Mouse (Mus musculus): ENCODE measurements at regions not wholly inside any gene's neighbourhood (a gene's known extent, or its start where the extent isn't known, plus 50 kb on each side); places are given as distances from the start of the nearest gene placed in this dataset.

- TF ChIP-seq CTCF (IDR thresholded peaks at IDR 0.05; ENCODE audit: low read depth), result no peak
- Histone ChIP-seq H3K27me3 (ENCODE audit: insufficient read depth, low read length) (no peaks in the 10 kb centered on the region), H3K9ac (replicated peaks; ENCODE audit: low read length) (no peak overlapping the region), H3K36me3 (ENCODE audit: insufficient read depth, low read length) (no peaks in the 10 kb centered on the region), H3K9me3 (ENCODE audit: low read length) (no peaks in the 10 kb centered on the region), H3K4me3 (ENCODE audit: low read length) (no peak overlapping the region), H3K27ac (no peak overlapping the region), H3K4me1 (ENCODE audit: insufficient read depth, low read length) (no peaks in the 10 kb centered on the region), H3K4me2 (ENCODE audit: low read depth, low read length) (no peak overlapping the region)
- WGBS, result 71% methylated on average over 4 of the region's 4 CpGs
- ATAC-seq (no peak), DNase-seq (ENCODE audit: low spot score) (peak; percentile 7)
These were observed 356.1 kb downstream of the Slitrk1 start for GRCm38 (mm10) chr14:108557895-108558294.

DNA sequence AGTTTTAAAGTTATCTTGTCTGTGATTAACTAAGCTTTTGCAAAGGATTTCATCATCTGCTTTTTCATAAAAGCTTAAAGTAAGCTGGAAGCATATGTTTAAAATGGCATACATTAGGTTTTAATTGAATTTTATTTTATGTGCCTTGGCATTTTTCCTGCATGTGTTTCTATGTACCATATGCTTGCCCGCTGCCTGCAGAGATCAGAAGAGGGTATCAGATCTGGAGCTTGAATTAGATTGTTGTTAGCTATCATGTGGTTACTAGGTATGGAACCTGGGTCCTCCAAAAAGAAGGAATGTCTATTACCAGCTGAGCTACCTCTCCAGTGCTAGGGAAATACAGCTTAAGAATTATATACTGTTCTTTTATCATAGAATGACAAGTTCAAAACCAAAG, 358.4 kb downstream of the Slitrk1 start:
- 73% methylated on average over 1 of the region's 1 CpGs for WGBS
- DNase-seq (ENCODE audit: low spot score) (no peak), ATAC-seq (no peak)
- Histone ChIP-seq H3K4me2 (ENCODE audit: low read depth, low read length) (no peak overlapping the region), H3K27me3 (ENCODE audit: insufficient read depth, low read length) (no peaks in the 10 kb centered on the region), H3K9ac (replicated peaks; ENCODE audit: low read length) (no peak overlapping the region), H3K4me3 (ENCODE audit: low read length) (no peak overlapping the region), H3K4me1 (ENCODE audit: insufficient read depth, low read length) (no peaks in the 10 kb centered on the region), H3K36me3 (ENCODE audit: insufficient read depth, low read length) (no peaks in the 10 kb centered on the region), H3K27ac (no peak overlapping the region), H3K9me3 (ENCODE audit: low read length) (no peaks in the 10 kb centered on the region)
- no peak for TF ChIP-seq CTCF (IDR thresholded peaks at IDR 0.05; ENCODE audit: low read depth)

- H3K9ac ChIP-seq (replicated peaks; ENCODE audit: low read length), result no peak overlapping the region
- WGBS, result 82% methylated on average over 1 of the region's 1 CpGs
These were observed 382.6 kb downstream of the Slitrk1 start for GRCm38 (mm10) chr14:108531401-108531800.

DNA sequence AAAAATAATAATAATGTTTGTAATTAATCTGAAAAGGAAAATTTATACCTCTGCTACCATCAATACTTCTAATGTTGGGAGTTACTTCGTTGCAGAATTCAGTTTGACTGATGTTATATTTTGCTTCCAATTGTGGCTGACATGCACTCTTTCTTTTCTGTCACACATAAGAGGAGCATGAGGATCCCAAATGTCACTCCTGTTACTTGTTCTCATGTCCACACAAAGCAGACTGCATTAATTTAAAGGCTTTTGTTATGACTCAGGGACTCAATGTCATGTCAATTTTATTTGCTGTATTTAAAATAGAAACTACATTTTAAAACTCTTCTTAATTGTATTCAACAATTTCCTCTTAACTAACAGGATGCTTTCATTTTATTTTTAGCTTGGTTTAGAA, 383.4 kb downstream of the Slitrk1 start:
- DNase-seq (ENCODE audit: low spot score), result no peak
- no peak overlapping the region for H3K9ac ChIP-seq (replicated peaks; ENCODE audit: low read length)
- H3K27me3 ChIP-seq (ENCODE audit: insufficient read depth, low read length), result no peaks in the 10 kb centered on the region
- no peak for TF ChIP-seq CTCF (IDR thresholded peaks at IDR 0.05; ENCODE audit: low read depth)
- H3K9me3 ChIP-seq (ENCODE audit: low read length), result no peaks in the 10 kb centered on the region
- H3K27ac ChIP-seq, result no peak overlapping the region
- WGBS, result 24% methylated on average over 1 of the region's 1 CpGs
- no peak overlapping the region for H3K4me3 ChIP-seq (ENCODE audit: low read length)
- H3K36me3 ChIP-seq (ENCODE audit: insufficient read depth, low read length), result no peaks in the 10 kb centered on the region
- H3K4me1 ChIP-seq (ENCODE audit: insufficient read depth, low read length), result no peaks in the 10 kb centered on the region
- H3K4me2 ChIP-seq (ENCODE audit: low read depth, low read length), result no peak overlapping the region
- no peak for ATAC-seq

More at GRCm38 (mm10) chr14:108531401-108531800, 382.6 kb downstream of the Slitrk1 start:
- ATAC-seq, result no peak
- Histone ChIP-seq H3K4me2 (ENCODE audit: low read depth, low read length) (no peak overlapping the region), H3K27me3 (ENCODE audit: insufficient read depth, low read length) (no peaks in the 10 kb centered on the region), H3K36me3 (ENCODE audit: insufficient read depth, low read length) (no peaks in the 10 kb centered on the region), H3K4me3 (ENCODE audit: low read length) (no peak overlapping the region), H3K9me3 (ENCODE audit: low read length) (no peaks in the 10 kb centered on the region), H3K27ac (no peak overlapping the region), H3K4me1 (ENCODE audit: insufficient read depth, low read length) (no peaks in the 10 kb centered on the region)
- no peak for TF ChIP-seq CTCF (IDR thresholded peaks at IDR 0.05; ENCODE audit: low read depth)
- no peak for DNase-seq (ENCODE audit: low spot score)

DNA sequence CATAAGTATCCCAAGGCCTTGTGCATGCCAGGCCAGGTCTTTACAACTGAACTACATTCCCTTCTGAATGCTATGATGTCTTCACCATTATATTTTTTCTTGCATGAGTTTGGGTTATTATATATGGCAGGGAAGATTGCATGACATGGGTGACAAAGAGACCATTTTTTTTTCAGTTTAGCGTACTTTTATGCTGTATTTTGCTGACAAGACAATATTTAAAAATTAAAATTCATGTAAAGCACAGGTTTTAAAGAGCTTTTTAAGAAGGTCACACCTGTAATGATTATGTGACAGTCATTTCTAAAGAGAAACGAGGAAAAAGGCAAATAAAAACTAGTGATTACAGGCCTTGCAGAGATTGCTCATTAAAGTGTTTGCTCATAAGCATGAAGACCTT, 393.0 kb downstream of the Slitrk1 start:
- no peak overlapping the region for H3K4me3 ChIP-seq (ENCODE audit: low read length)
- ATAC-seq (no peak), DNase-seq (ENCODE audit: low spot score) (no peak)
- no peaks in the 10 kb centered on the region for H3K9me3 ChIP-seq (ENCODE audit: low read length)
- no peaks in the 10 kb centered on the region for H3K27me3 ChIP-seq (ENCODE audit: insufficient read depth, low read length)
- no peak overlapping the region for H3K4me2 ChIP-seq (ENCODE audit: low read depth, low read length)
- TF ChIP-seq CTCF (IDR thresholded peaks at IDR 0.05; ENCODE audit: low read depth), result no peak
- H3K36me3 ChIP-seq (ENCODE audit: insufficient read depth, low read length), result no peaks in the 10 kb centered on the region
- 76% methylated on average over 2 of the region's 2 CpGs for WGBS
- H3K27ac ChIP-seq, result no peak overlapping the region
- H3K4me1 ChIP-seq (ENCODE audit: insufficient read depth, low read length), result no peaks in the 10 kb centered on the region
- H3K9ac ChIP-seq (replicated peaks; ENCODE audit: low read length), result no peak overlapping the region

Data from hindbrain, postnatal 0 days (tissue).